Mouse (Mus musculus): Measurements from ENCODE around the gene Lztfl1. TPM values are rescaled to one million over a fixed set of nuclear protein-coding genes. Genes with fewer than 3 reads are reported as not detected.

Gene Lztfl1
- polyA plus RNA-seq, 1 experiment from 2014 or later = 44.9 TPM

GRCm38 (mm10) chr9:123657457-123657856 is 60.0 kb downstream of the Lztfl1 start:
- Histone ChIP-seq H3K27ac (ENCODE audit: low read depth) (no peak overlapping the region), H3K27me3 (ENCODE audit: insufficient read depth, low read length) (no peaks in the 10 kb centered on the region), H3K4me2 (no peak overlapping the region), H3K9ac (no peak overlapping the region), H3K36me3 (ENCODE audit: insufficient read depth) (no peaks in the 10 kb centered on the region), H3K4me1 (ENCODE audit: insufficient read depth) (no peaks in the 10 kb centered on the region), H3K9me3 (ENCODE audit: low read depth, low read length) (no peaks in the 10 kb centered on the region), H3K4me3 (ENCODE audit: low read depth, low read length) (no peak overlapping the region)
- no peak for TF ChIP-seq CTCF (IDR thresholded peaks at IDR 0.05; ENCODE audit: low read depth)
- WGBS = 71% methylated on average over 3 of the region's 3 CpGs
- DNase-seq = no peak
- no peak for ATAC-seq (ENCODE audit: insufficient read depth)

DNA sequence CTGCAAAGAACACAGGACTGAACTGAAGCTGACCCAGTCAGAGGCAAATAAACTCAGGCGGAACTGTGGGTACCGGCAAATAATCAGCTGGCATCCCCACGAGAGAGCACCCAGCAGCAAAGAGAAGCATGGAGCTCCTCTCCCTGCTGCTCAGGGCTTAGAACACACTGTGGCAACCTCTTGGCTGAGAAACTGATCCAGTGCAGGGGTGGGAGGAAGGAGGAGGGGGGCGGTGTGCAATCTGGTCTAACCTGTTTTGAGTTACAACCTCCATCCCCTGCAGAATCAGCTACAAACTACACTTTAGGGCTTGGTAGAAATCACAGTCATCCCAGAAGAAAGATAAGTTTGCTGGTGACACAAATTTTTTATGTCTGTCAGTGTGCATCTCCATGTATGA is 66.1 kb downstream of the Lztfl1 start:
- ATAC-seq (ENCODE audit: insufficient read depth) = peak; percentile 58; the same call in 1 of the 2 replicates
- WGBS = 29% methylated on average over 4 of the region's 4 CpGs
- H3K27me3 ChIP-seq (ENCODE audit: insufficient read depth, low read length) = no peaks in the 10 kb centered on the region
- no peak overlapping the region for H3K27ac ChIP-seq (ENCODE audit: low read depth)
- H3K9ac ChIP-seq = no peak overlapping the region
- no peaks in the 10 kb centered on the region for H3K4me1 ChIP-seq (ENCODE audit: insufficient read depth)
- no peaks in the 10 kb centered on the region for H3K9me3 ChIP-seq (ENCODE audit: low read depth, low read length)
- DNase-seq = peak; percentile 30
- H3K36me3 ChIP-seq (ENCODE audit: insufficient read depth) = no peaks in the 10 kb centered on the region
- no peak overlapping the region for H3K4me2 ChIP-seq
- no peak for TF ChIP-seq CTCF (IDR thresholded peaks at IDR 0.05; ENCODE audit: low read depth)
- no peak overlapping the region for H3K4me3 ChIP-seq (ENCODE audit: low read depth, low read length)

DNA sequence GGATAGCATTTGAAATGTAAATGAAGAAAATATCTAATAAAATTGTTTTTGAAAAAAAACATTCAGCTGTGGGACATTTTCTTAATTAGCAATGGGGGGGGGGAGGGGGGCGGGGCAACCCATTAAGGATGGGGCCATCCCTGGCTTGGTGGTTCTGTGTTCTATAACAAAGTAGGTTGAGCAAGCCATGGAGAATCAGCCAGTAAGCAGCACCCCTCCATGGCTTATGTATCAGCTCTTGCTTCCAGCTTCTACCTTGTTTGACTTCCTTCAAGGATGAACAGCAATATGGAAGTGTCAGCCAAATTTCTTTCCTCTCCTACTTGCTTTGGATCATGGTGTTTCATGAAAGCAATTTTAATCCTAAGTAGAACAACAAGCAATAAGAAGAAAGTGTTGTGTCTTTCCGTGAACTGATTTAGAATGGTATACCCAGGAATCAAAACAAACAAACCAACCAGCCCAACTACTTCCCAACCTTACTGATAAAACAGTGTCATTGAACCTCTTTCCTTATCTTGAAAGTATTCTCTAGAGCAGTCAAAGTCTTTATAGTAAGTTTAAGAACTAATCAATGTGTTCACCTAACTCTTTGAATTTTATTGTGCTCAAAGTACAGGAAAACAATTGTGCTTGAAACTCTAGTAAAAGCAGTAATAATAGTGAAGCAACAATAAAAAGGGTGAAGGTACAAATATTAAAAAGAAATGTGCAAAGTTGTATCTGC is 67.5 kb downstream of the Lztfl1 start:
- no peak overlapping the region for H3K9ac ChIP-seq
- 69% methylated on average over 2 of the region's 2 CpGs for WGBS
- TF ChIP-seq CTCF (IDR thresholded peaks at IDR 0.05; ENCODE audit: low read depth) = no peak
- no peak overlapping the region for H3K4me3 ChIP-seq (ENCODE audit: low read depth, low read length)
- no peak for DNase-seq
- no peaks in the 10 kb centered on the region for H3K4me1 ChIP-seq (ENCODE audit: insufficient read depth)
- no peaks in the 10 kb centered on the region for H3K9me3 ChIP-seq (ENCODE audit: low read depth, low read length)
- H3K27ac ChIP-seq (ENCODE audit: low read depth) = no peak overlapping the region
- ATAC-seq (ENCODE audit: insufficient read depth) = no peak
- no peaks in the 10 kb centered on the region for H3K36me3 ChIP-seq (ENCODE audit: insufficient read depth)
- no peak overlapping the region for H3K4me2 ChIP-seq
- H3K27me3 ChIP-seq (ENCODE audit: insufficient read depth, low read length) = no peaks in the 10 kb centered on the region

Other genes with a start within 250 kb of the Lztfl1 start
- gene Limd1, start 239.0 kb downstream of the Lztfl1 start, polyA plus RNA-seq (2014; fragmentation: Nextera tagmentation; extraction: Ambion mirVana) = 68.2 and 69.7 TPM in 2 replicates
- 47.6 and 53.0 TPM in 2 replicates for gene Sacm1l, start 187.9 kb downstream of the Lztfl1 start, polyA plus RNA-seq (2014; fragmentation: Nextera tagmentation; extraction: Ambion mirVana)
- 0.14 and 0.27 TPM in 2 replicates for gene Slc6a20b, start 85.1 kb downstream of the Lztfl1 start, polyA plus RNA-seq (2014; fragmentation: Nextera tagmentation; extraction: Ambion mirVana)
- gene Ccr9, start 39.3 kb downstream of the Lztfl1 start, polyA plus RNA-seq (2014; fragmentation: Nextera tagmentation; extraction: Ambion mirVana) = 0.09 TPM in 2 replicates
- 0.13 and 0.14 TPM in 2 replicates for gene Slc6a20a, start 38.8 kb downstream of the Lztfl1 start, polyA plus RNA-seq (2014; fragmentation: Nextera tagmentation; extraction: Ambion mirVana)
- gene Cxcr6, start 88.8 kb upstream of the Lztfl1 start, polyA plus RNA-seq (2014; fragmentation: Nextera tagmentation; extraction: Ambion mirVana) = 0.25 and 0.28 TPM in 2 replicates
- gene Fyco1, start 134.2 kb upstream of the Lztfl1 start, polyA plus RNA-seq (2014; fragmentation: Nextera tagmentation; extraction: Ambion mirVana) = 12.6 and 12.9 TPM in 2 replicates
- not detected in 2 replicates for gene Xcr1, start 144.3 kb upstream of the Lztfl1 start, polyA plus RNA-seq (2014; fragmentation: Nextera tagmentation; extraction: Ambion mirVana)